Mouse (Mus musculus) layer of hippocampus, postnatal 36 days (tissue): ENCODE data around the gene Zcchc14. TPM values are rescaled to one million over a fixed set of nuclear protein-coding genes. Genes with fewer than 3 reads are reported as not detected.

Experiments used
- DNase-seq, 2 experiments: peaks; one replicate each; pipeline ENCODE4 v3.0.0; 2022
- total RNA-seq, 2 experiments: library from RNA; stranded (reverse); gene quantifications; 2 replicates each; pipeline ENCODE4 v1.2.3; 2021

Gene Zcchc14
- total RNA-seq, 2 experiments from 2014 or later: 93.6 to 102 TPM

DNA sequence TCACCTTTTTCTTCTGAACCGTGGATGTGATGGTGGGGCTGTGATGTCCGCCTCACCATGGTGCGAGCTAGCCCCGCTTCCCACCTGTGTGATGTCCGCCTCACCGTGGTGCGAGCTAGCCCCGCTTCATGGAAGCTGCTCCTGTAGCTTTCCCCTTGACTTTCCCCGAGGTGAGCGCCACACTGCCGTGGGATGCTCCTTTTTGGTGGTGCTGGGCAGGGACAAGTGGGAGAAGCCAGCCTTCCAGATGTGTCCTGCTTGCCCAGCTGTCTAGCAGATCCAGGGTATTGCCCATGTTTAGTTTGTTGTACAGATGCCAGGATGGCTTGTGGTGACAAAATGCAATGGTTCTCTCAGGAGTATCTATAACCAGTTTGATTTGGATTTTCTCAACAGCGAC, 10.4 kb upstream of the Zcchc14 start:
- DNase-seq: no peak

DNA sequence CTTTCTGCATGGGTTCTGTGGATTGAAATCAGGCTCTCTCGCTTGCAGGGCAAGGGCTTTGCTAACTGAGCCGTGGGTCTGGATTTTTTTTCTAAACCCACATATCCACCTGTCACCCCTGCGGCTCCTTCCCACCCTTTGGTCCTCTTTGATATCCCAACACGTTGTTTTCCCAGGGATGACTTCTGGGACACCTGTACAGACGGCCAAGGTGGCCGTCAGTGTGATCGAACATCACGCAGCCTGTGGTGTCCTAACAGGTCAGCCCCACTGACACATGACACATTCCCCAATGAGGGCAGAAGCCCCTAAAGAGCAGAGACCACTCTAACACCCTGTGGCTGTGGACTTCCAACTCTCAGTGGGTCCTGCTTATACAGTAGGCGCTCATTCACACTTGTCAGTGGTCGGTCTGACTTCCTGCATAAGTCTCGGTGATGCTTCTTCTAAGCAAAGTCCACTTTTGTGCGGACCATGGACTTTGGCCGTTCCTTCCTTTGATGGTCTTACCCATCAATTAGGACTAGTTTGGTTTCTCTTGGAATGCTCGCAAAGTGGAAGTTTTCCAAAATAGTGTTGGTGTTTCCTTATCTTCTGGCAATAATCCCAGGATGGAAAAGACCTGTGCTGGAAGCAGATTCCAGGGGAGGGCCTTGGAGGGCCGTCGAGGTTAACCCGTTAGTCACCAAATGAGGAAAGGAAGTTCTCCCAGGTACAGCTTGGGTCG, 9.1 kb upstream of the Zcchc14 start:
- no peak for DNase-seq

DNA sequence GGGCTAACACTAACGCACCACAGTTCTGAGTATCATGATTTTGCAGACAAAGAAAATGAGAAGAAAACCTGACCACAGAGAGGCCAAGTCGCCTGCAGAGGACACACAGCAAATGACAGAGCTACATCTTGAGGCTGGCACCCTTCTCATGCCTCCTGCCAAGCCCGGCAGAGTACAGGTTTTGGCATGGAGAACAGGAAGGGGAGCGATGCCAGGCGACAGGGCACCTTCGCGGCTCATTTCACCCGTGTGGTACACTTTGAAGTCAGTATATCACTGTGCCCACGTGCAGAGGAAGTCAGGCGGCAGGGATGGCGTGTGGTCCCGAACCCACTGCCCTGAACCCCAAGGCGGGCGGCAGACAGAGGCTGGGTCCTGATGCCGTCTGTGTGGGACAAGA, 7.9 kb upstream of the Zcchc14 start:
- no peak for DNase-seq

DNA sequence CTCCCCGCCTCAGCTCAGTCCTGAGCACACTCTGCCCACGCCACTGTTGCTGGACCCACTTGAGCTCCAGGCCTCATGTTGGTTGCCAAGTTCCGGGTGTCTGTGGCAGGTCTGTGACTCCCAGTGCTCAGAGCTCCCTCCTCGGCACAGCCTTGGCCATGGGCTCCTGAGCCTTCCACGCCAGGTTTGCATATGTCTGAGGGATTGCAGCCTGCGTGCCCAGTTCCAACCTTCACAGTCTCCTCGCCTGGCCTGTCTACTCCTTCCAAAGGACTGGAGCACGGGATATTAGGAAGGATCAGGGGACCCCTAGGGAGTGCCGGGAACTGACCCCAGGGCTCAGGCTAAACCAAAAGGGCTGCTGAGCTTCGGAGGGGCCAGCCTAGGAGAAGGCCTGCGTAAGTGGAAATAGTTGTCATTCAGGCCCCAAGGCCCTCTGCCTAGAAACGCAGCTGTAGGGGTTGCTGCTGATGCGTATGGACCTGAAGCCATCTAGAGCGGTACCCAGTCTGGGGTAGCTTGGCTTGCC, 2.3 kb upstream of the Zcchc14 start:
- DNase-seq: no peak

DNA sequence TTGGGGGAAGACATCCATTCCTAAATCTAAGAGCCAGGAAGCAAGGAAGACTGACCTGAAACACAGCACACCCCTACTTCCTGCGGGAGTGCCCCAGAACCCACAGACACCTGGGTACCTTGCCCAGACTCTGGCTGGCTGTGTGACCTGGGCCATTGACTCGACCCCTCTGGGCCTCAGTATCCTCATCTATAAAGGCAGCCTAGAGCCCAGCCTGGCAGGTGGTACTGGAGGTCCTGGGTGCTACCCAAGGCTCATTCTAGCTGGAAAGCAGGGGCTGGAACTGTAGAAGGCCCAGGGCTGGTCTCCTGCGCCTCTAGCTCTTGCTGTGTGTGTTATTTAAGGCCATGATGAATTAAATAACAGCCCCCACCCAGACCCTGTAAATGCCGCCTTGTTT, 1.4 kb upstream of the Zcchc14 start:
- DNase-seq: no peak

DNA sequence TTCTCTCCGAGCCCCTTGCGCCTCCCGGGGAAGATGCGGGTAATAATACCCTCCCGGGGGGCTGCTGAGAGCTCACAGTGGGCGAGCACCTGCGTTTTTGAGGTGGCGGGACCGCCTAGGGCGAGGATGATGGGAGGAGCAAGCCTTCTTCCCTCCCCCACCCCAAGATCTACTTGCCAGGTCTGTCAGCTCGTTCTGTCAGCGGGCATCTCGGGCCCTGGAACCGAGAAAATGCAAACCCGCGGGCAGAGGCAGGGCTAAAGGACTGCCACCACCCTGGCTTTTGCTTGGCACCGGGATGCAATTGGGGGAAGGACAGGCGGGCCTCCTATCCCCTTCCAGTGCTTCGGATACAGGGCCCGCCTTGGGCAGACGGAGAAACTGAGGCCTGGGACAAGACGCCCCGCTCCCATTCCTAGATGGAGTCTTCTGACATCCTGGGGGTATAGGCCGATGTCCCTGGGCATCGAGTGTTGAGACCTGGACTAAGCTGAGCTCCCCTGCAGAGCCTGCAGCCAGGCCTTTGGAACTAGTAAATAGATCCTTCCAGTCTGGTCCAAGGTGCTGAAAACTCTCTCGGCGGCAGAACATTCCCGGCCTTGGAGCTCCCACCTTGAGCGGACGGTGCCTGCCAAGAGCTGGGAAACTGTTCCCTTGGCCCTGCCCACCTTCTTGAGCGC, 779 bp upstream of the Zcchc14 start:
- no peak for DNase-seq

DNA sequence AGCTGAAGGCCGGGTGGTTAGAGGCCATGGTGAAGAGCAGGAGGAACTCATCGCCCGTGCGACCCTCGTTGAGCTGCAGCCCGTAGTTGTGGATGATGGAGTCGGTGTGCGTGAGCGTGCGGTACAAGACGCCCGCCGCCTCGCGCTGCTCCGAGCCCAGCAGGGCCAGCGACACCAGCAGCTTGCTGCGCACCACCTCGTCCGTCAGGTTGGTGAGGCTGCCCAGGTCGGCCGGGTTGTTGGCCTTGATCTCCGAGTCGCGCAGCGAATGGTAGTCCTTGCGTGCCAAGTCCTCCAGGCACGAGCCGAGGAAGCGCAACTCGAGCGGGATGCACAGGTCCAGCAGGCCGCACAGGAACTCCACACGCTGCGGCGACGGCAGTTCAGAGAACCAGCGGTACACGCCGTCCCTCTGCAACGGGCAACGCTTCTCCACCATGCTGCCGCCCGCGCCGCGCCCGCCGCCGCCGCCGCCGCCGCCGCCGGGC, 783 bp downstream of the Zcchc14 start:
- peak; percentile 38 to 52 for DNase-seq

DNA sequence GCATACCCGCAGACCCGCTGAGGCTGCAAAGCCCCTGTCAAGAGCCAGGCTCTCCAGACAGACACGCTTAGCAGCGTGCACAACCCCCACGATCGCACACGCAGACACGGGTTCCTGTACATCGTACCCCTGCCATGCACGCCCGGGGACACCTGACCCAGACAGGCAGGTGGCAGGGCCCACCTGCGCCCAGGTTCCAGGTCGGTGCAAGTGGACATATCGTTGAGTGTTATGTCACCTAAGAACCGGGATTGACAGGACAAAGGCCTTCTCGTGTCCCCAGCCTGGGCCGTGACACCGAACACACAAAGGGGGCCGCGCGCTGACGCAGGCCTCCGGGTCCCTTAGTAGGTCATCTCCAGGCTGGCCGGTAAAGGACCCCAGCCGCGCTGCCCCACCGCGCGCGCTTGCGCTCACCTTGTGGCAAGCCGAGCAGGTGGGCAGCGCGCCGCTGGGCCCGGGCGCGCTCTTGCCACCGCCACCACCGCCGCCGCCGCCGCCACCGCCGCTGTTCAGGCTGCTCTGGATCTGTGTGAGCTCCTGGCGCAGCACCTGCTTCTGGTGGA, 1.3 kb downstream of the Zcchc14 start:
- DNase-seq: no peak

DNA sequence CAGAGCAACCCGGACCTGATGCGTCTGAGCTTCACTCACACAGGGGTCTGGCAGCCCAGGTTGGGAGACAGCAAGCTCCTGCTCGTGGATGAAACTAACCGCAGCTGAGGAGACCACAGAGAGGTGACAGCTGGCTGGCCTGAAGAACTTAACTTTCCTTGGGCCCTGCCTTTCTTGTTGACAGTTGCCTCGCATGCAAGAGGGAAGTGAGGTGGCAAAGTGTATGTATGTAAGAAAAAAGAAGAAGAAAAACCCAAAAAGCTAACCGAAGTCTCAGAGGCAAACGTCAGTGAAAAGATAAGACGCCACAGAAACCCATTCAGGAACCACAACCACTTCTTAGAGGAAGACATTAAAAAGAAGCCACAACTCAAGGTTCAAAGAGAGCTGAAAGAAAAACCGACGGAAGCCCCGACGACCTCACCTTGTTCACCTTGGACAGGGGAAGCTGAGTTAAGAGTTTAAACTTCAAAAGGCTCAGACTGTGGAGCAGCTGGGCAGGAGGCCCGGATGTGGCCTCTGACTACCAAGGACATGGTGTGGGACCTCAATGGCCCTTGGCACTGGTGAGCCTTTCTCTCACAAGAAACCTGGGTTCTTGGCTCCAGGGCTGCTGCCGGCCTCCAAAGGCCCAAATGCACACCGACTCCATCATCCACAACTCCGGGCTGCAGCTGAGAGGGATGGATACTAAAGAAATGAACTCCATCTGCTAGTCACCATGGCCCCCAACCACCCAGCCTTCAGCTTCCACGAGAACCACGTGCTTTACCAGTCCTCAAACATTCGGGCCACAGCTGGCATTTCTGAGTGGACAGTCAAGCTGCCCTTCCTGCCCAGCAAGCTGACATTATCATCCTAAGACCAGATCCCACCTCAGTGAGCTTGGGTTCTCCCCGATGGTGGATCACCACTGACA, 2.1 kb downstream of the Zcchc14 start:
- DNase-seq: no peak

DNA sequence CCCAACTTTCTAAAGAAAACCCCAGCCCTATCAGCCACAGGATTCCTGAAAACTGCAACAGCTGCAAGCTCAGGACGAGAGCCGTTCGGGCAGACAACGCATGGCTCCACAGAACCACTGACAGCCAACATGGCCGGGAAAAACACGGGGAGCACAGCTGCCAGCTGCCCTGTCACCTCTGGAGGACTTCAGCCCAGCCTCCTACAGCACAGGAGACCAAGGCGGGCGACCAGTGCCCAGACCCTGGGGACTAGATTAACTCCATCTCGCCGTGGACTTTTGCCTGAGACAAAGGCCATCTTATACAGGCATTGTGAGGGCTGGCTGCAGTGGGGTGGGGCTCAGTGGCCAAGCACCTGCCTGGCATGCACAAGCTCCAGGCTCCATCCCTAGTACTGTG, 2.8 kb downstream of the Zcchc14 start:
- DNase-seq: no peak

DNA sequence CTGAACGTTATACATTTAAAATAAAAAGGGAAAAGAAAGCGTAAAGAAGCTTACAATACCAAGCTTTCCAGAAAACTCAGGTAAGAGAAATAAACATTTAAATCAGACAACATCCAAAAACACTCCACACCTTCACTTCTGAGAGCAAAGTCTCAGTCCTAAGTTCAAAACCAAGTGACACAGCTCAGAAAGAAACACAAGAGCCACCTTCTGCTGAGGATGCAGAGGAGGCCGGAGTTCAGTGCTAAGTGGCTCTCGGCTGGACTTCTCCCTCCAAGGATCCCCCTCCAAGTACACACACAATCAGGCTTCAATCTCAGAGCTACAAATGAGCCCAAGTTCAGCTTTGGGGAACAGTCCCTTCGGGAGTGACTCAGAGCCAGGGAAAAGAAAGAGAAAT, 3.3 kb downstream of the Zcchc14 start:
- no peak for DNase-seq

DNA sequence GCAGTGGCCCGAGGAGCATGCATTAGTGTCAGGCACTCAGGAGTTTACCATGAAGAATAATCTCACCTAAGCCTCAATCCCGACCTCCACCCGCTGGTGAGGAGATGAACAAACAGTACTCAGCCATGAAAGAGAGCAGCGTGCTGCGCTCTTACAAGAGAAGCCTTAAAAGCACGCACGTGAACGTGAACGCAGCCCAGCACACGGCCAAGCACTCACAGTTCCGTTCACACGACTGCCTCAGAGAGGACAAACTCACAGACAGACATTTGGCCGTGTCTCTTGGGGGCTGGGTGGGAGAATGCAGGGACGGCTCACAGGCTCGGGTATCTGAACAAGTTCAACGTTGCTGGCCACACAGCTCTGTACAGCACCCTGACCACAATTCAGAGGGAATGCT, 4.2 kb downstream of the Zcchc14 start:
- no peak for DNase-seq

DNA sequence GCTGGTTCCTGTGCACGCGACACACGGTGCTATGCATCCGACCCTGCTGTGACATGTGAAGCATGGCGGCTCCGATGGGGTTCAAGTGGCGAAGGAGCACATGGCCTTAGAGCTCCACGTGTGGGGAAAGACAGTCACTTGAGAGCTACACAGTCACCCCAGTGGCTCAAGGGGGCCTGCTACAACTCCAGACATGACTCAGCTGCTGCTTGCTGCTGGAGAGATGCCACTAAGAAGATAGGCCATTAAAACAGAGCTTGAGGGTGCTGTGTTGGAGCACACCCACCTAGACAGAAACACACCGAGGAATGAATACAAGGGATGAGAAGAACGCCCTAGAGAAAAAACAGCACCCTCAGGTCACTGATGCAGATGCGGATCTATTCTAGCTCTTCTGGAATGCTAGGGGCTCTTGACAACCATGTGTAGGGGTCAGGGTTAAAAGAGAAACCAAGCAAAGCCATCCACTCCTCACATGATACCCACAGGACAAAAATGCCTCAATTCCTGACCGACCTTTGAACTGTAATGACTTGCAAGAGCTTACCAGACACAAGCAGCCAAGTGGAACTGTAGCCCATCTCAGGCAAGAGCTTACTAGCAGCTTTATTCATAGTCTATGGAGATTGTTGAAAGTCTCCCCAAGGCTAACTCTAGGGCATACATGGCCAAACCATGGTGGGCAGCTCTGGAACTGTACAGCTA, 5.0 kb downstream of the Zcchc14 start:
- DNase-seq: no peak

DNA sequence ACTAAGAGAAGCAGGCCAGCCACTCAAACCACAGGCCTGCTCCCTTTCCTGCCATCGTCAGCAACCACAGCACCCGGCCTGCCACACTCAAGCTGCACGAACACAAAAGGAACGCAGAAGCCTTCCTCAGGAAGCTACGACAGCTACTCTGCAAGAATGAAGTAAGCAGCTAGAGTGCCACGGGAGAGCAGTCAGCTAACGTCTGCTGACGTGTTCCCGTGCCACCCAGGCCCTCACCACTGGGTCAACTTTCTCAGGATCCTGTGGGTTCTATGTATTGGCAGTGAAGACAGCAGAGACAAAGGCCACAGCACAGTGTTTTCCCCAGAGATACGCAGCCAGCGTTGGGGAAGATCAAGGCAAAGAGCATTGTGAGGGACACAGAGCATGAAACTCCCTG, 9.3 kb downstream of the Zcchc14 start:
- DNase-seq: no peak

DNA sequence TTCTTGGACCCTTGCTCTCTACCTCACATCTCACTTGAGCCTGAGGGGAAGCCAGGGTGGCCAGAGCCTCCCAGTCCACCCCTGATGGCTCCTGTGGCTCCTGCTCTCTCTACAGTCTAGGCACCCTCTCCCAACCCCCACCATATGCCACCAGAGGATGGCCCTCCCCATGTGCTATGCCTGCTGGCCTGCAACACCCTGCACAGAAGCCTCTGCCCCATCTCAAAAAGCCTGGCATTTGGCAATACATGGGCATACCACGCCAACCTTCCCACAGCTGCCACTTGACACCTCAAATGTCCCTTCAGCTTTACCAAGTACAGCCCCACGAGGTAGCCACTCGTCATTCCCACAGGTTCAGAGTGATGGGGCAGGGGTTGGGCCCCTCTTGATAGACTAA, 9.9 kb downstream of the Zcchc14 start:
- DNase-seq: no peak

DNA sequence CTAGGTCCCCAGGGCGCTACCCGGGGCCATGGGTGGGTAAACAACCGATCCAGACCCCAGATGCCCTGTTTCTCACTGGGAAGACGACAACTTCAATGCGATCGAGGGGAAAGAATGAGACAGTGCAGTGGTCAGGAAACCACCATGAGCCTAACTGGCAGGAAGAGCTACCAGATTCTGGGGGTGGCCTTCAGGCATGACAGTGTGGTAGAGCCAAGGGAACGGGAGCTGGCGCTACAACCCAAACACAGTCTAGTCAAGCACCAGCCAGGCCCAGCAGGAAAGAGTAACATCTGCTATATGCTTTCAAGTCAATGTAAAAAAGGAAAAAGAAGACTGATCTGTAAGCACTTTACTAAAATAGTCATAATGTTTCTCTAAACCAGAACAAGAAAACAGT, 16.5 kb downstream of the Zcchc14 start:
- DNase-seq: no peak

DNA sequence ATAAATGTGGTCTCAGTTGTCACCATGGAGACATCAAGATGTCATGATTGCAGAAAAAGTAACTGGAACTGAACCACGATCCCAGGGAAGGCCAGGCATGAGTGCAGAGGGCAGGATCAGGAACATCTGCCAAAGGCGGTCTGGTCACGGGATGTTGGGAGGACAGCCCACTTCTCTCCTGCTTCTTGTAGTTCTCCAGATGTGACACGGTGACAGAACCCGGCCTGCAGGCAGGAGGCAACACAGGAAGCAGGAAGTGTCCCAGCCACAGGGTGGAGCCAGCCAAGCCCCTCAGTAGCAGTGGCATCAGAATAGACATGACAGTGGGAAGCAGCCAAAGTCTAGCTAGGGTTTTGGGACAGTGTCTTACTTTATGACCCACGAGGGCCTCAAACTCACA, 17.2 kb downstream of the Zcchc14 start:
- DNase-seq: no peak

DNA sequence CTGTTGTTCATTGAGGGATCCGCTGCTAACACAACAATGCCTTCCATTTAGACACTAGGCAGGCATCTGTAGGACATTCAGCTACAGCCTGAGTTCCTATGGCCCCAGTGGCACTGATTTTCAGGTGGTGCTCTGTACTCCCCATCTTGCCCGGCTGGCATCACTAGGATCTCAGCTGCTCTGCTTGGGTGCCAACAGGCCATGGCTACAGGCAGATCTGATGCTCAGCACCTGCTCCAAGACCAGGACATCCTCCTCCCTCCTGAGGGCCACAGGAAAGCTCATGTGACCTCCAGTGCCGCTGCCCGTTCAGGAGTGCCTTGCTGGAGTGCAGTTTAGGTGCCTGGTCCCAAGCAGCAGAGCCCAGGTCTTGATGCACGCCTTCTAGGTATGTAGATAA, 20.3 kb downstream of the Zcchc14 start:
- DNase-seq: no peak

DNA sequence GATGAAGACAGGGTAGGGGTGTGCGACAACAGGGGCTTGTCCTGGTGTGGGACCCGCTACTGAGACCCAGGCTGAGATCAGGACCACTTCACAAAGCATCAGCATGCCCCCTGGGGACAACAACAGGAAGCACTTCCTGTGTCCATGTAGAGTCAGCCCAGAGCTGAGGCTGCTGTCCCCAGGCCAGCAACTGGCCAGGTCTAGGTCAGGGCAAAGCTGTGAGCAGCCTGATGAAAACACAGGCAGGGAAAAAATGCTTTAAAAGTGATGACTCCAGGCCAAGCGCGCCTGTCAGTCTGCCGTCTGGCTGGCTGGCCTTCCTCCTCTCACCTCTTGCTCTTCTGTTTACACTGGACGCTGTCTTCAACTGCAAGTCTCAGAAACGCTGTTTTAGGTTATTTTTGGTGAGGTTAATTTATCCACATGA, 21.0 kb downstream of the Zcchc14 start:
- DNase-seq: no peak

DNA sequence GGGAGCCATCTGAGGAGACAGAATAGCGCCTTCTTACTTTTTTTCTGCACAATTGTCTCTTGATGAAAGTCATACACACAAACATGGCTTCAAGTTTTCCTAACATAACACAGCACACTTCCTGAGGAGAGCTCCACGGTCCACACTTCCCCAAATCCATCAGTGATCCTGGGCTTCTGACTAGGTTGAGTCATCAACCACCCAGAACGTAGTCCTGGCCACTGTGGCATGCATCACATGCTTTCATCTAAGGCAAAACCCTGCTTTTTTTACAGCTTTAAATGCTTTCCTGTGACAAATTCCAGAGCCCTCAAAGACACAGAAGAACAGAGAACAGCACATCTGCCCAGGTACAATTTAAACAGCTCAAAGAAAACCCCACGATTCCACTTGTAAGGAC, 24.0 kb downstream of the Zcchc14 start:
- DNase-seq: no peak

DNA sequence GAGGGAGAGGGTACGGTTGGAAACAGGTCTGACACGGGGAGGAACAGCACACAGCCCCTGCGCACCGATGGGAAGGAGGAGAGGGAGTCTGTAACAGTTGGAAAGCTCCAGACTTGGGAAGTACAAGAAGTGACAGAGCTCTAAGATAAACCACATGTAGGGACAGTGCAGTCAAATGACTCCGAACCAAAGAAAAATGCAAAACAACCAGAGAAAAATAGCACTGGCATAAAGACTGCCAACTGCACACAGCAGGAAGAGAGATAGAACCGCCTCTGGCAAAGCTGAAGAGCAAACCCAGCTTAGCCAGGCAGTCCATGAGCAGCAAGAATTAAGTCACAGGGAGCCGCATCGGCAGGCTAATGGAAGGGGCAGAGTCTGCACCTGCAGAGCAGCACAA, 29.7 kb downstream of the Zcchc14 start:
- DNase-seq: no peak

DNA sequence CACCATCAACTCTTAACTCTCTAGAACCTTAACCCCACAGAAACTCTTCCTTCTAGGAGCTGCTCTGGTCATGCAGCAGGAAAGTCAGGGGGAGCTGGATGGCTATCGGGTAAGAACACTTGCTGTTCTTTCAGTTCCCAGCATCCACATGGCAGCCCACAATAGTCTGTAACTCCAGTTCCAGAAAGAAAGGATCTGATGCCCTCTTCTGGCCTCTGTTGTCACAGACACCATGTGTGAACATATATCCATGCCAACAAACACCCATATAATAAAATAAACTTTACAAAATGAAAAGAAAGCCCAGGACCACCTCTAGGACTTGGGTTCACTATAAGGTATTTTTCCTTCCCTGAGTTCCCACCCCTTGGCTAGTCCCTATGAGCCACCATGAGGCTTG, 30.8 kb downstream of the Zcchc14 start:
- no peak for DNase-seq
